Mouse (Mus musculus) kidney, postnatal 10 days (tissue): ENCODE measurements around the gene Hspd1.

ENCODE experiments used
- DNase-seq: peaks from one replicate; pipeline ENCODE4 v3.0.0; 2021; ENCODE audit warnings: mixed read lengths

Hspd1 gene

DNA sequence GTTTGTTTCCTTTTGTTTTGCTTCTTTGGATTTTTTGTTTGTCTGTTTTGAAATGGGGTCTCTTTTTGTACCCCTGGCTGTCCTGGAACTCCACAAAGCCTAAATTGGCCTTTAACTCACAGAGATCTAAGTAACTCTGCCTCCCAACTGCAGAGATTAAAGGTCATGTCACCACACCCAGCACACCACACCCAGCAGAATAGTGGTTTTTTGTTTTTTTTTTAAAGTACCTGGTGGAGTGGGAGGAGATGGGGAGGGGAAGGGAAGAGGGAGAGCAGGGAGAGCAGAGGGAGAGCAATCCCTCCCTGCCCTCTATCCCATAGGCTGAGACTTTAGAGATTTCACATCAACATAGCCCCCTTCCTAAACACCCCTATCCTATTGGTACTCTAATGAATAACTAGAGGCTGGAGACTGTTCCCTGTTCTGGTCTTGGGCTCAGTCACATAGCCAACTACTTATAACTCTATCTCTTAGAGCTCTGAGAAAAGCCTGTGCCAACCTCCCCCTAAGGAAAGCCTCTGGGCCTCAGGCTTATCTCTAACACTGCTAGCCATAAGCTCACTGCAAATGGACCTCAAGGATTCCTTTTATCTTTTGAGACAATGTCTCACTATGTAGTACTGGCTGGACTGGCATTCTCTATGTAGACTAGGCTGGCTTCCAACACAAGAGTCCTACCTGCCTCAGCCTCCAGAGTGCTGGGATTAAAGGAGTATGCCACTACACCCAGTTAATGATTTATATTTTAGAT lies 56.8 kb downstream of the Hspd1 start:
- DNase-seq = no peak

DNA sequence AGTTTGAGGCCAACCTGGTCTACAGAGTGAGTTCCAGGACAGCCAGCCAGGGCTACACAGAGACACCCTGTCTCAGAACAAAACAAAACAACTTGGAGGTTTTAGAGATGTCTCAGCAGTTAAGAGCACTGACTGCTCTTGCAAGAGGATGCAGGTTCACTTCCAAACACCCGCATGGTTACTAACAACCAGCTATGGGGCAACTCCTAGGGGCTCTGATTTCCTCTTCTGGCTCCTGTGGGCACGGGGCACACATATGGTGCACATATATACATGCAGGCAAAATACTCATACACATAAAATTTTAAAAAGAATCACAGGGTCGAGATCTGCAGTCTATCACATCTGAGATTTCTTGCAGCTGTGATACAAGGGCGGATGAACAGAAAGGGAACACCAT lies 58.6 kb downstream of the Hspd1 start:
- no peak for DNase-seq

DNA sequence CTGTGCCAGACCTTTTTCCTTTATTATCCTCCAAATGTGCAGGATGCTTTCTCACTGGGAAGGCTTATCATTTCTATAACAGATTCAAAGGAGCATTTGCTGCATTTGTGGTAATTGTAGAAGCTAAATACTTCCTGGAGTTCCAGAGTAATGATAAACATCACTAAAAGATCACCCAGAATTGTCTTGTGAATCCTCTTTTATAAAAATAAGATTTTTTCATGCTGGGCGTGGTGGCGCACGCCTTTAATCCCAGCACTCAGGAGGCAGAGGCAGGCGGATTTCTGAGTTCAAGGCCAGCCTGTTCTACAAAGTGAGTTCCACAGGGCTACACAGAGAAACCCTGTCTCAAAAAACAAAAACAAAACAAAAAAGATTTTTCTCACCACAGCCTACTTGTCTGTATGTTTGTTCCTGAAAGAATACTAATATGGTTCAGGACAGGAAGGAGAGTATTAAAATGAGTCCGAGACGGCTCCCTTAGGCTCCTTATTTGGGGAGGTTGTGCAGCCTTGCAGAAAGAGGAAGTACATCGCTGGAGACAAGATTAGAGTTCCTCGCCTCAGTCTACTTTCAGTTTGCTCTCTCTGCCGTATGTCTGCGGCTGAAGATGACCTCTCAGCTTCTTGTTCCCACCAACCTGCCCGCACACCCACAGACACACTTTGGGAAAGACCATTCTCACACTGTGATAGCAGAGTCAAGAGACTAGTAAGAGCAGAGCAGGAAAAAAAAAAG lies 59.4 kb downstream of the Hspd1 start:
- peak; percentile 7 for DNase-seq

DNA sequence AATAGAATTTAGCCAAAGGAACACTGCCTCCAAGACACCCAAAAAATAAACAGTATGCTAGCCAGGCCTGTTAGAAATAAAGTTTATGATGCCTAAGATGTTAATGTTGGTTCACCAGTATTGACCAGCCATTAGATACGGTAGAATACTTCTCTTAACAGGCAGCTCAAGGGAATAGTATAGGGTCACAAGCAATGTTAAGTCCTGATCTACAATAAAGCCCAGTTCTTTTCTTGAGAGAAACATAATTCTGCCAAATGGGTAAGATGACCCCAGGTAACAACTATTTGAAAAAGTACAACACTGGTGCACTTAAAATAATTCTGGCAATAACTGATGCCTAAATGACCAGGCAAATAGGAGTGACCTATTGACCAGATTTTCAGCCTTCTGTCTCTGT lies 60.1 kb downstream of the Hspd1 start:
- DNase-seq = no peak
